Mouse (Mus musculus): ENCODE measurements around the gene D5Ertd577e. TPM values are rescaled to one million over a fixed set of nuclear protein-coding genes. Genes with fewer than 3 reads are reported as not detected.
"Not testable (repeated sequence)": the region's sequence is repeated elsewhere in the genome, so short reads cannot be mapped to it uniquely, and the experiment has no call there.

Gene D5Ertd577e
- not detected for total RNA-seq (2021)

DNA sequence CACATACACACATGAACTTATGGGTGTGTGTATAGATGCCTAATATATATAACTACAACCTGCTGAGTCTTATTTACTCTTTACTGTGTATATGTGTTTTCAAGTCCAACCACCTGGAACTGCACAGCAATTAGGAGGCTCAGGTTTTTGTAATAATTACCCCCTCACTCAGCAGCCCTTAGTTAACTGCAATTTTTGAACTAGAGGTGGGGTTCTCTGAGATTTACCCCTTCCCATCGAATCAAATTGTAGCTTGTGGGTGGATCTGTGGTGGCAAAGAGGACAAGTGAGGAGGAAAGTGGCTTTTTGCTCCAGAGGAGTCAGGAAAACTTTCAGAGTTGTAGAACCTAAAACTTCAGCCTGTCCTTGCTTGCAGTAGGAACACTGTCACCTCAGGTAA lies at the start of gene D5Ertd577e:
Gene D5Ertd577e (plus strand): TSS at position 301 of the 400 bp plus-strand sequence.
- intact Hi-C loops (cut with DNase I); DNase-seq: not testable (repeated sequence)

GRCm38 (mm10) chr5:95510458-95510857 lies 53.9 kb downstream of the D5Ertd577e start, which contains the start of gene Gm3286:
Gene Gm3286, plus strand, starts transcription at chr5:95510758.
- intact Hi-C loops (cut with DNase I); DNase-seq: not testable (repeated sequence)

Other genes with a start within 250 kb of the D5Ertd577e start
- gene Gm10424, start 184.0 kb upstream of the D5Ertd577e start, total RNA-seq (2021): not detected
- not detected for gene Gm3259, start 150.9 kb upstream of the D5Ertd577e start, total RNA-seq (2021)
- gene Gm3286, start 54.0 kb downstream of the D5Ertd577e start, total RNA-seq (2021): not detected
- gene Gm7971, start 138.1 kb downstream of the D5Ertd577e start, total RNA-seq (2021): not detected

All from heart, postnatal 36 days (tissue).